Mouse (Mus musculus) kidney, embryonic 15.5 days (tissue): Measurements from ENCODE around the gene Ssr4. TPM values are rescaled to one million over a fixed set of nuclear protein-coding genes. Genes with fewer than 3 reads are reported as not detected.
"Not testable (repeated sequence)": the region's sequence is repeated elsewhere in the genome, so short reads cannot be mapped to it uniquely, and the experiment has no call there.

Source experiments
- ATAC-seq: fragments of 200-750 bp; cut with Nextera tagmentation; replicated peaks from 2 replicates; pipeline ENCODE4 v1.8.0; 2017; ENCODE audit warnings: moderate TSS enrichment; ENCODE audit not compliant: low FRiP score
- H3K27ac ChIP-seq: fragments of 300-500 bp; sonication (generic); 2 replicates; pipeline ENCODE4 v1.5.1; 2015; ENCODE audit warnings: mild to moderate bottlenecking, inconsistent platforms
- H3K27me3 ChIP-seq: fragments of 300-500 bp; sonication (generic); 2 replicates; pipeline ENCODE4 v1.6.1; 2015; ENCODE audit warnings: inconsistent platforms
- H3K36me3 ChIP-seq: fragments of 300-500 bp; sonication (generic); 2 replicates; pipeline ENCODE4 v1.6.1; 2015; ENCODE audit warnings: inconsistent platforms
- H3K4me1 ChIP-seq: fragments of 300-500 bp; sonication (generic); 2 replicates; pipeline ENCODE4 v1.6.1; 2015; ENCODE audit warnings: inconsistent platforms
- H3K4me2 ChIP-seq: fragments of 300-500 bp; sonication (generic); 2 replicates; pipeline ENCODE4 v1.6.1; 2015; ENCODE audit warnings: moderate library complexity, mild to moderate bottlenecking, inconsistent platforms
- H3K4me3 ChIP-seq: fragments of 300-500 bp; sonication (generic); replicated peaks from 2 replicates; pipeline ENCODE4 v1.5.1; 2015; ENCODE audit warnings: mild to moderate bottlenecking, inconsistent platforms
- H3K9ac ChIP-seq: fragments of 300-500 bp; sonication (generic); 2 replicates; pipeline ENCODE4 v1.6.1; 2015; ENCODE audit warnings: mild to moderate bottlenecking, inconsistent platforms
- H3K9me3 ChIP-seq: fragments of 300-500 bp; sonication (generic); replicated peaks from 2 replicates; pipeline ENCODE4 v1.6.1; 2016; ENCODE audit warnings: inconsistent platforms
- WGBS: fragments of 180-500 bp; shearing (Covaris S2); methylation state at CpG from one replicate; pipeline ENCODE4 v1.1.7; 2015; ENCODE audit warnings: mixed read lengths; 5-methylcytosine and 5-hydroxymethylcytosine counted together
- polyA plus RNA-seq: library from polyadenylated mRNA; unstranded; fragments of >200 nt; fragmentation: Nextera tagmentation; extraction: Ambion mirVana; gene quantifications from 2 replicates; pipeline ENCODE4 v1.2.1, GENCODE M21; 2015

Gene Ssr4
- 176 and 184 TPM in 2 replicates for polyA plus RNA-seq

GRCm38 (mm10) chrX:73786364-73787224, at the start of gene Ssr4, which contains the start of gene Idh3g:
Gene Ssr4 (plus strand): TSS chrX:73787028.
Gene Idh3g (minus strand): TSS chrX:73786897.
- peak within 1 kb of the TSS; percentile 66 for H3K9ac ChIP-seq
- WGBS: 23% methylated on average over 52 of the region's 52 CpGs
- H3K4me3 ChIP-seq: peak within 1 kb of the TSS; percentile 67
- H3K4me1 ChIP-seq: peaks cover 18% of the 10 kb centered on the region
- H3K36me3 ChIP-seq: peaks cover 27% of the 10 kb centered on the region
- no peaks in the 10 kb centered on the region for H3K9me3 ChIP-seq
- peaks cover 4% of the 10 kb centered on the region for H3K27me3 ChIP-seq
- peak; percentile 96 for ATAC-seq
- peak within 1 kb of the TSS; percentile 61 for H3K4me2 ChIP-seq
- H3K27ac ChIP-seq: peak within 1 kb of the TSS; percentile 97

GRCm38 (mm10) chrX:73738155-73738554, 48.7 kb upstream of the Ssr4 start:
- H3K4me3 ChIP-seq: no peak overlapping the region
- H3K4me1 ChIP-seq: no peaks in the 10 kb centered on the region
- no peaks in the 10 kb centered on the region for H3K9me3 ChIP-seq
- 61% methylated on average over 1 of the region's 1 CpGs for WGBS
- no peaks in the 10 kb centered on the region for H3K36me3 ChIP-seq
- H3K27me3 ChIP-seq: peaks cover 2% of the 10 kb centered on the region
- no peak overlapping the region for H3K4me2 ChIP-seq
- no peak overlapping the region for H3K27ac ChIP-seq
- no peak for ATAC-seq
- no peak overlapping the region for H3K9ac ChIP-seq

GRCm38 (mm10) chrX:73739151-73739550, 47.7 kb upstream of the Ssr4 start:
- H3K27me3 ChIP-seq: peaks cover 2% of the 10 kb centered on the region
- H3K4me2 ChIP-seq: no peak overlapping the region
- ATAC-seq: no peak
- H3K9ac ChIP-seq: no peak overlapping the region
- 66% methylated on average over 5 of the region's 5 CpGs for WGBS
- H3K4me3 ChIP-seq: no peak overlapping the region
- H3K27ac ChIP-seq: no peak overlapping the region
- no peaks in the 10 kb centered on the region for H3K9me3 ChIP-seq
- no peaks in the 10 kb centered on the region for H3K36me3 ChIP-seq
- H3K4me1 ChIP-seq: no peaks in the 10 kb centered on the region

GRCm38 (mm10) chrX:73739841-73740240, 47.0 kb upstream of the Ssr4 start:
- H3K4me3 ChIP-seq, H3K27me3 ChIP-seq, H3K4me2 ChIP-seq, H3K9me3 ChIP-seq, H3K4me1 ChIP-seq, H3K36me3 ChIP-seq, H3K27ac ChIP-seq, ATAC-seq, H3K9ac ChIP-seq: not testable (repeated sequence)
- 91% methylated on average over 7 of the region's 7 CpGs for WGBS

GRCm38 (mm10) chrX:73744774-73745481, 41.9 kb upstream of the Ssr4 start:
- no peak for ATAC-seq
- Histone ChIP-seq H3K4me3 (no peak overlapping the region), H3K4me2 (no peak overlapping the region), H3K9me3 (no peaks in the 10 kb centered on the region), H3K27ac (no peak overlapping the region), H3K27me3 (0 out of 2 replicates have a peak, but pooled peaks cover 3% of the 10 kb centered on the region), H3K9ac (no peak overlapping the region), H3K4me1 (no peaks in the 10 kb centered on the region), H3K36me3 (no peaks in the 10 kb centered on the region)
- 67% methylated on average over 1 of the region's 1 CpGs for whole genome bisulfite sequencing

- H3K4me3 ChIP-seq: no peak overlapping the region
- 93% methylated on average over 1 of the region's 1 CpGs for WGBS
Measured at GRCm38 (mm10) chrX:73748977-73749376, 37.9 kb upstream of the Ssr4 start.

GRCm38 (mm10) chrX:73756334-73757140, 30.3 kb upstream of the Ssr4 start, which contains the start of gene Plxnb3:
Gene Plxnb3 (plus strand): TSS chrX:73757090.
- no peak within 1 kb of the TSS for H3K27ac ChIP-seq
- H3K36me3 ChIP-seq: no peaks in the 10 kb centered on the region
- H3K4me3 ChIP-seq: no peak within 1 kb of the TSS
- no peak within 1 kb of the TSS for H3K4me2 ChIP-seq
- no peak within 1 kb of the TSS for H3K9ac ChIP-seq
- no peaks in the 10 kb centered on the region for H3K4me1 ChIP-seq
- 80% methylated on average over 5 of the region's 5 CpGs for WGBS
- ATAC-seq: no peak
- H3K27me3 ChIP-seq: peaks cover 25% of the 10 kb centered on the region; the same call in 1 of the 2 replicates
- no peaks in the 10 kb centered on the region for H3K9me3 ChIP-seq

More at GRCm38 (mm10) chrX:73748977-73749376, 37.9 kb upstream of the Ssr4 start:
- Histone ChIP-seq H3K4me1 (no peaks in the 10 kb centered on the region), H3K27ac (no peak overlapping the region), H3K36me3 (no peaks in the 10 kb centered on the region), H3K27me3 (peaks cover 7% of the 10 kb centered on the region; the same call in 1 of the 2 replicates), H3K4me2 (no peak overlapping the region), H3K9me3 (no peaks in the 10 kb centered on the region), H3K9ac (no peak overlapping the region)
- ATAC-seq: no peak

GRCm38 (mm10) chrX:73758611-73759290, 28.1 kb upstream of the Ssr4 start:
- H3K4me3 ChIP-seq: no peak overlapping the region
- no peaks in the 10 kb centered on the region for H3K36me3 ChIP-seq
- no peaks in the 10 kb centered on the region for H3K4me1 ChIP-seq
- WGBS: 87% methylated on average over 13 of the region's 13 CpGs
- no peaks in the 10 kb centered on the region for H3K9me3 ChIP-seq
- no peak for ATAC-seq
- H3K27me3 ChIP-seq: peaks cover 24% of the 10 kb centered on the region; the same call in 1 of the 2 replicates
- no peak overlapping the region for H3K27ac ChIP-seq
- H3K4me2 ChIP-seq: no peak overlapping the region
- H3K9ac ChIP-seq: no peak overlapping the region

- no peak overlapping the region for H3K27ac ChIP-seq
- no peak overlapping the region for H3K9ac ChIP-seq
- no peaks in the 10 kb centered on the region for H3K9me3 ChIP-seq
- no peak overlapping the region for H3K4me2 ChIP-seq
- ATAC-seq: no peak
- no peak overlapping the region for H3K4me3 ChIP-seq
- no peaks in the 10 kb centered on the region for H3K27me3 ChIP-seq
- no peaks in the 10 kb centered on the region for H3K36me3 ChIP-seq
- H3K4me1 ChIP-seq: no peaks in the 10 kb centered on the region
- WGBS: 56% methylated on average over 1 of the region's 1 CpGs
Measured at GRCm38 (mm10) chrX:73765311-73765710, 21.5 kb upstream of the Ssr4 start.

- ATAC-seq: no peak
Measured at GRCm38 (mm10) chrX:73767267-73767666, 19.6 kb upstream of the Ssr4 start.

GRCm38 (mm10) chrX:73774168-73774760, 12.6 kb upstream of the Ssr4 start, which contains the start of gene Srpk3:
Gene Srpk3 (plus strand): TSS chrX:73774405.
- Histone ChIP-seq H3K27ac (peak within 1 kb of the TSS; percentile 54), H3K4me1 (0 out of 2 replicates have a peak, but pooled peaks cover 11% of the 10 kb centered on the region), H3K9ac (no peak within 1 kb of the TSS), H3K36me3 (peaks cover 19% of the 10 kb centered on the region), H3K9me3 (no peaks in the 10 kb centered on the region), H3K4me3 (no peak within 1 kb of the TSS), H3K27me3 (peaks cover 4% of the 10 kb centered on the region; the same call in 1 of the 2 replicates), H3K4me2 (0 out of 2 replicates have a peak within 1 kb of the TSS, but pooled peaks have one; percentile 4)
- ATAC-seq: peak; percentile 62
- WGBS: 39% methylated on average over 9 of the region's 9 CpGs

More at GRCm38 (mm10) chrX:73767267-73767666, 19.6 kb upstream of the Ssr4 start:
- Histone ChIP-seq H3K4me1 (no peaks in the 10 kb centered on the region), H3K9me3 (no peaks in the 10 kb centered on the region), H3K4me2 (no peak overlapping the region), H3K9ac (no peak overlapping the region), H3K36me3 (no peaks in the 10 kb centered on the region), H3K27ac (no peak overlapping the region), H3K4me3 (no peak overlapping the region), H3K27me3 (0 out of 2 replicates have a peak, but pooled peaks cover 4% of the 10 kb centered on the region)
- 63% methylated on average over 9 of the region's 9 CpGs for WGBS
